In genomic region chr9:59617307-59617973, GRCm38 (mm10) we compare ENCODE assay signal across 8 mouse cellular contexts. TPM values are rescaled to one million over a fixed set of nuclear protein-coding genes. Genes with fewer than 3 reads are reported as not detected.
DNase-seq lines count a peak whose midpoint lies in the region; ATAC-seq and TF ChIP-seq lines count a peak whose summit lies in the region.

No protein-coding gene starts in this region.

- ATAC-seq in erythroid progenitor cell, adult 5-6 weeks (replicated peaks; ENCODE audit: low FRiP score, poor library complexity, severe bottlenecking) = peak; percentile 17
- ATAC-seq in limb, embryonic 11.5 days (ENCODE audit: insufficient number of reproducible peaks, low FRiP score, low TSS enrichment, low read depth) = peak; percentile 93

- H3K27me3 ChIP-seq in kidney, adult 2 months (replicated peaks; ENCODE audit: control insufficient read depth, insufficient read depth, low read length) = no peaks in the 10 kb centered on the region
- H3K27me3 ChIP-seq in MEL (ENCODE audit: control insufficient read depth in 1 of 2, insufficient read depth in 2 of 2, low read length in 2 of 2) (no peaks in the 10 kb centered on the region), myocyte (ENCODE audit: control insufficient read depth, insufficient read depth, insufficient read length) (no peaks in the 10 kb centered on the region)
- no peaks in the 10 kb centered on the region for H3K27me3 ChIP-seq in limb, embryonic 11.5 days (ENCODE audit: control insufficient read depth, insufficient read depth, low read length)

- H3K9ac ChIP-seq in MEL (ENCODE audit: control insufficient read depth, low read depth, low read length, poor library complexity, severe bottlenecking) = peak overlapping the region; percentile 85
- peak overlapping the region; percentile 94 for H3K9ac ChIP-seq in limb, embryonic 11.5 days (ENCODE audit: low read length)

- H3K36me3 ChIP-seq in kidney, adult 2 months (ENCODE audit: control insufficient read depth, insufficient read depth, low read length) = no peaks in the 10 kb centered on the region
- H3K36me3 ChIP-seq in MEL (ENCODE audit: control insufficient read depth in 1 of 2, insufficient read depth in 2 of 2, low read length in 2 of 2) = peaks cover 0 to 10% of the 10 kb centered on the region in 2 experiments; a peak in 2 of 4 replicates
- H3K36me3 ChIP-seq in limb, embryonic 11.5 days (ENCODE audit: control insufficient read depth, insufficient read depth, low read length) = no peaks in the 10 kb centered on the region
- peaks cover 7% of the 10 kb centered on the region for H3K36me3 ChIP-seq in myocyte (ENCODE audit: control insufficient read depth, insufficient read depth)

- no peak for DNase-seq in kidney, adult 2 months
- no peak for DNase-seq in kidney, adult 9 months
- peak; percentile 70 for DNase-seq in MEL (ENCODE audit: low read depth, low spot score)
- no peak for DNase-seq in limb, embryonic 11.5 days (ENCODE audit: low spot score)
- no peak for DNase-seq in urinary bladder, adult 2 months (ENCODE audit: low spot score)
- DNase-seq in right cerebral cortex, adult 18-20 months = no peak

- no peaks in the 10 kb centered on the region for H3K4me1 ChIP-seq in kidney, adult 2 months (ENCODE audit: control insufficient read depth, insufficient read depth, low read length)
- peaks cover 0 to 10% of the 10 kb centered on the region in 2 experiments; a peak in 2 of 4 replicates for H3K4me1 ChIP-seq in MEL (ENCODE audit: control insufficient read depth in 1 of 2, insufficient read depth in 2 of 2, low read length in 2 of 2)
- H3K4me1 ChIP-seq in limb, embryonic 11.5 days (ENCODE audit: control insufficient read depth, insufficient read depth, low read length) = no peaks in the 10 kb centered on the region

- no peaks in the 10 kb centered on the region for H3K9me3 ChIP-seq in MEL (replicated peaks; ENCODE audit: insufficient read depth, low read length)
- H3K9me3 ChIP-seq in limb, embryonic 11.5 days (ENCODE audit: control insufficient read depth, low read length) = no peaks in the 10 kb centered on the region

- no peak for TF ChIP-seq POLR2A in kidney, adult 2 months (IDR thresholded peaks at IDR 0.05; ENCODE audit: low read depth, low read length)
- TF ChIP-seq POLR2A in MEL (IDR thresholded peaks at IDR 0.05; ENCODE audit: control insufficient read depth in 1 of 2, insufficient read depth in 1 of 2, low read depth in 1 of 2, low read length in 2 of 2, poor library complexity in 1 of 2) (peak in 1 of 2 experiments; percentile 81; a peak in 3 of 4 replicates), myocyte (IDR thresholded peaks at IDR 0.05; ENCODE audit: insufficient read length, low read depth) (peak; percentile 64)

- peak overlapping the region; percentile 58 for H3K4me2 ChIP-seq in limb, embryonic 11.5 days (ENCODE audit: low read depth, severe bottlenecking)
- peak overlapping the region; percentile 67 for H3K4me2 ChIP-seq in myocyte (ENCODE audit: low read depth)

- peak overlapping the region; percentile 76 for H3K4me3 ChIP-seq in kidney, adult 2 months (ENCODE audit: insufficient read depth, low read depth, low read length)
- H3K4me3 ChIP-seq in MEL (ENCODE audit: control insufficient read depth in 1 of 2, insufficient read depth in 1 of 2, low read depth in 2 of 2, low read length in 2 of 2) (peak overlapping the region; percentile 92 to 98), myocyte (peak overlapping the region; percentile 54)
- H3K4me3 ChIP-seq in limb, embryonic 11.5 days (ENCODE audit: low read depth, low read length) = peak overlapping the region; percentile 89

- H3ac ChIP-seq in myocyte (ENCODE audit: control insufficient read depth, insufficient read length) = peak overlapping the region; percentile 82

- H3K79me2 ChIP-seq in MEL (ENCODE audit: control insufficient read depth, insufficient read depth, low read length, poor library complexity) = peaks cover 6% of the 10 kb centered on the region; the same call in 1 of the 2 replicates
- peaks cover 28% of the 10 kb centered on the region for H3K79me2 ChIP-seq in myocyte (ENCODE audit: control insufficient read depth, insufficient read depth)

- TF ChIP-seq EP300 in MEL (IDR thresholded peaks at IDR 0.05; ENCODE audit: low read depth in 1 of 2, low read length in 2 of 2) = no peak

- TF ChIP-seq CTCF in kidney, adult 2 months (conservative IDR thresholded peaks at IDR 0.05; ENCODE audit: insufficient read depth, insufficient read length, low read depth, low read length) = no peak
- TF ChIP-seq CTCF in MEL (IDR thresholded peaks at IDR 0.05 in 2 of 3, conservative IDR thresholded peaks at IDR 0.05 in 1 of 3; ENCODE audit: control insufficient read depth in 1 of 3, insufficient read depth in 1 of 3, low read depth in 2 of 3, low read length in 3 of 3, poor library complexity in 1 of 3, severe bottlenecking in 1 of 3) = no peak

- TF ChIP-seq RAD21 in MEL (IDR thresholded peaks at IDR 0.05; ENCODE audit: low read depth, low read length) = no peak

- peak overlapping the region; percentile 36 for H3K27ac ChIP-seq in kidney, adult 2 months (ENCODE audit: insufficient read depth, low read depth, low read length)
- peak overlapping the region; percentile 35 for H3K27ac ChIP-seq in MEL (ENCODE audit: control insufficient read depth, low read depth, low read length)
- H3K27ac ChIP-seq in limb, embryonic 11.5 days (replicated peaks; ENCODE audit: low read depth, low read length) = peak overlapping the region; percentile 58

- 2% methylated on average over 57 of the region's 58 CpGs for WGBS in kidney, adult 2 months
- under 1% methylated on average over 53 of the region's 58 CpGs for WGBS in limb, embryonic 11.5 days

TF ChIP-seq in MEL, 35 proteins besides CTCF, POLR2A, EP300 and RAD21 (continues in another document):
- TF ChIP-seq SMC3 (IDR thresholded peaks at IDR 0.05; ENCODE audit: low read depth, low read length) (no peak), POLR2AphosphoS2 (IDR thresholded peaks at IDR 0.05; ENCODE audit: low read length) (no peak; the same call in 1 of the 2 replicates), ETS1 (IDR thresholded peaks at IDR 0.05; ENCODE audit: low read depth, low read length) (no peak), MXI1 (IDR thresholded peaks at IDR 0.05; ENCODE audit: low read depth, low read length) (no peak; the same call in 1 of the 2 replicates), CHD2 (IDR thresholded peaks at IDR 0.05; ENCODE audit: low read length) (no peak), GATA1 (IDR thresholded peaks at IDR 0.05; ENCODE audit: low read depth, low read length) (no peak), UBTF (IDR thresholded peaks at IDR 0.05; ENCODE audit: borderline replicate concordance, insufficient read depth, low read depth, low read length) (no peak), JUND (IDR thresholded peaks at IDR 0.05; ENCODE audit: low read depth, low read length) (no peak), USF1 (IDR thresholded peaks at IDR 0.05; ENCODE audit: low read depth, low read length) (no peak)

TF ChIP-seq in myocyte, 11 proteins besides CTCF, POLR2A, EP300 and RAD21:
- TF ChIP-seq E2F4 (IDR thresholded peaks at IDR 0.05; ENCODE audit: insufficient read depth) = no peak
- TF ChIP-seq MAX (IDR thresholded peaks at IDR 0.05; ENCODE audit: low read depth) = no peak
- TF ChIP-seq TCF12 (IDR thresholded peaks at IDR 0.05; ENCODE audit: insufficient read depth, poor library complexity, severe bottlenecking) = no peak
- no peak for TF ChIP-seq MYOG (IDR thresholded peaks at IDR 0.05; ENCODE audit: control insufficient read depth in 1 of 3, insufficient read depth in 1 of 3, insufficient read length in 2 of 3, low read depth in 2 of 3)
- TF ChIP-seq USF1 (IDR thresholded peaks at IDR 0.05; ENCODE audit: low read depth) = no peak
- no peak for TF ChIP-seq TCF3 (IDR thresholded peaks at IDR 0.05; ENCODE audit: insufficient read length, low read depth)

RNA-seq across cellular contexts. Expression of gene Parp6, which starts 0.4 kb away (rescaled TPM):
- 15.3 and 19.1 TPM in 2 replicates for polyA plus RNA-seq in kidney, adult 2 months (2012; rRNA removed)
- 5.9 and 6.4 TPM in 2 replicates for total RNA-seq in MEL (2012; rRNA removed)
- polyA plus RNA-seq in MEL (2012; ENCODE audit: insufficient read depth in 1 of 2, insufficient read length in 2 of 2, low read depth in 1 of 2, low replicate concordance in 2 of 2, missing spikeins in 1 of 2) (10 to 100 TPM in 1 of 2 experiments, not detected in 1; 13.8 TPM), myocyte (2012; fragmentation: generic; extraction: Trizol) (11.4 TPM)
- 15.1 and 18.0 TPM in 2 replicates for total RNA-seq in erythroid progenitor cell, adult 5-6 weeks (2015; ENCODE audit: low replicate concordance)
- 0.90 and 3.3 TPM in 2 replicates for total RNA-seq in erythroid progenitor cell, adult 5-6 weeks (2017; ENCODE audit: low replicate concordance)
- polyA plus RNA-seq in limb, embryonic 11.5 days (2014; fragmentation: Nextera tagmentation; extraction: Ambion mirVana) = 28.2 and 29.7 TPM in 2 replicates
- polyA plus RNA-seq in urinary bladder, adult 2 months (2012; rRNA removed) = 52.4 and 53.9 TPM in 2 replicates

RNA-seq across cellular contexts. Expression of gene Pkm, which starts 38.7 kb away (rescaled TPM):
- 669 and 682 TPM in 2 replicates for polyA plus RNA-seq in kidney, adult 2 months (2012; rRNA removed)
- 710 and 1,836 TPM in 2 replicates for total RNA-seq in MEL (2012; rRNA removed)
- polyA plus RNA-seq in MEL (2012; ENCODE audit: insufficient read depth in 1 of 2, insufficient read length in 2 of 2, low read depth in 1 of 2, low replicate concordance in 2 of 2, missing spikeins in 1 of 2) (1,000 to 10,000 TPM in 1 of 2 experiments, 10 to 100 TPM in 1; 71.6 to 2,746 TPM), myocyte (2012; fragmentation: generic; extraction: Trizol) (3,717 TPM)
- 26.4 and 30.6 TPM in 2 replicates for total RNA-seq in erythroid progenitor cell, adult 5-6 weeks (2015; ENCODE audit: low replicate concordance)
- 75.0 and 81.4 TPM in 2 replicates for total RNA-seq in erythroid progenitor cell, adult 5-6 weeks (2017; ENCODE audit: low replicate concordance)
- 1,975 and 1,999 TPM in 2 replicates for polyA plus RNA-seq in limb, embryonic 11.5 days (2014; fragmentation: Nextera tagmentation; extraction: Ambion mirVana)
- 888 and 1,061 TPM in 2 replicates for polyA plus RNA-seq in urinary bladder, adult 2 months (2012; rRNA removed)

RNA-seq across cellular contexts. Expression of gene Celf6, which starts 39.7 kb away (rescaled TPM):
- polyA plus RNA-seq in kidney, adult 2 months (2012; rRNA removed) = 0.18 and 0.30 TPM in 2 replicates
- total RNA-seq in MEL (2012; rRNA removed) = not detected in 2 replicates
- under 1 TPM in 1 of 2 experiments, not detected in 1; 0.13 TPM for polyA plus RNA-seq in MEL (2012; ENCODE audit: insufficient read depth in 1 of 2, insufficient read length in 2 of 2, low read depth in 1 of 2, low replicate concordance in 2 of 2, missing spikeins in 1 of 2)
- total RNA-seq in erythroid progenitor cell, adult 5-6 weeks (2015; ENCODE audit: low replicate concordance) = not detected in 2 replicates
- not detected in 2 replicates for total RNA-seq in erythroid progenitor cell, adult 5-6 weeks (2017; ENCODE audit: low replicate concordance)
- not detected in 2 replicates for polyA plus RNA-seq in limb, embryonic 11.5 days (2014; fragmentation: Nextera tagmentation; extraction: Ambion mirVana)
- polyA plus RNA-seq in myocyte (2012; fragmentation: generic; extraction: Trizol) = not detected
- polyA plus RNA-seq in urinary bladder, adult 2 months (2012; rRNA removed) = 0.19 and 0.21 TPM in 2 replicates
